Mouse (Mus musculus): ENCODE data around the gene Impg2. TPM values are rescaled to one million over a fixed set of nuclear protein-coding genes. Genes with fewer than 3 reads are reported as not detected.
A peak's percentile ranks its signal among the peaks of the same experiment; 100 is the strongest.

Impg2 gene
- 0.48 and 0.54 TPM in 2 replicates for total RNA-seq (2014; rRNA removed)
- polyA plus RNA-seq (2015; fragmentation: Nextera tagmentation; extraction: Ambion mirVana): 0.08 and 0.20 TPM in 2 replicates

GRCm38 (mm10) chr16:56204051-56204450, at the start of gene Impg2:
Impg2 (plus strand) TSS chr16:56204313.
- no peak within 1 kb of the TSS for H3K27ac ChIP-seq (ENCODE audit: low read depth, low read length)
- 37% methylated on average over 6 of the region's 6 CpGs for WGBS

DNA sequence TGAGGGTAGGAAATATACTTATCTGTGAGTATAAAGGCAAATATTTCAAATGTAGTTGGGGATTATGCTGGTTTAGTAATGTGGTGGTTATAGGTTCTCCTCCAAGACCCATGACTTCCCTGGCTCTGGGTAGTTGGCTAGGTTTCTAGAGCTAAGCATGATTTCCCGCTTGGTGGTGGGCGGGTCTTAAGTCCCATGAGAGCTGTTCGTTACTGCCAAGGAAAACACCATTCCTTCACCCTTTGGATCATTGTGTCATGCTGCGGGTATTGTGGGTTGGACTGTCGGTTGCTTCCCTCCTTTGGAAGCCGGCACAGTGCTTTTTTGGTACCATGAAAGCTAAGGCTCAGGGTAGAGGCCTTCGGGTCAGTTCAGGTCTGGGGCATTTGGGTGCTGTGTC, 40.6 kb upstream of the Impg2 start:
- Histone ChIP-seq H3K9me3 (ENCODE audit: low read length) (no peaks in the 10 kb centered on the region), H3K36me3 (ENCODE audit: insufficient read depth) (peaks cover 24% of the 10 kb centered on the region), H3K4me1 (ENCODE audit: insufficient read depth) (no peaks in the 10 kb centered on the region), H3K4me2 (ENCODE audit: low read depth) (no peak overlapping the region), H3K9ac (no peak overlapping the region), H3K27ac (ENCODE audit: low read depth, low read length) (no peak overlapping the region), H3K4me3 (ENCODE audit: low read depth, low read length) (no peak overlapping the region), H3K27me3 (ENCODE audit: insufficient read depth, low read length) (no peaks in the 10 kb centered on the region)
- DNase-seq: no peak
- TF ChIP-seq CTCF (IDR thresholded peaks at IDR 0.05; ENCODE audit: low read depth): no peak
- no peak for ATAC-seq
- 90% methylated on average over 7 of the region's 7 CpGs for WGBS

More at GRCm38 (mm10) chr16:56204051-56204450, at the start of gene Impg2:
- Histone ChIP-seq H3K9ac (no peak within 1 kb of the TSS), H3K9me3 (ENCODE audit: low read length) (no peaks in the 10 kb centered on the region), H3K4me3 (ENCODE audit: low read depth, low read length) (no peak within 1 kb of the TSS), H3K4me2 (ENCODE audit: low read depth) (no peak within 1 kb of the TSS), H3K36me3 (ENCODE audit: insufficient read depth) (no peaks in the 10 kb centered on the region), H3K27me3 (ENCODE audit: insufficient read depth, low read length) (no peaks in the 10 kb centered on the region), H3K4me1 (ENCODE audit: insufficient read depth) (no peaks in the 10 kb centered on the region)
- no peak for TF ChIP-seq CTCF (IDR thresholded peaks at IDR 0.05; ENCODE audit: low read depth)
- ATAC-seq: no peak
- no peak for DNase-seq

- Histone ChIP-seq H3K4me2 (ENCODE audit: low read depth) (no peak overlapping the region), H3K9me3 (ENCODE audit: low read length) (no peaks in the 10 kb centered on the region), H3K4me3 (ENCODE audit: low read depth, low read length) (no peak overlapping the region), H3K9ac (no peak overlapping the region), H3K27ac (ENCODE audit: low read depth, low read length) (no peak overlapping the region), H3K27me3 (ENCODE audit: insufficient read depth, low read length) (no peaks in the 10 kb centered on the region), H3K36me3 (ENCODE audit: insufficient read depth) (peaks cover 28% of the 10 kb centered on the region), H3K4me1 (ENCODE audit: insufficient read depth) (no peaks in the 10 kb centered on the region)
- ATAC-seq (peak; percentile 63; the same call in 1 of the 2 replicates), DNase-seq (no peak)
- no peak for TF ChIP-seq CTCF (IDR thresholded peaks at IDR 0.05; ENCODE audit: low read depth)
Measured at GRCm38 (mm10) chr16:56170247-56170646, 33.9 kb upstream of the Impg2 start.

GRCm38 (mm10) chr16:56175867-56176581, 28.1 kb upstream of the Impg2 start:
- no peaks in the 10 kb centered on the region for H3K9me3 ChIP-seq (ENCODE audit: low read length)
- peaks cover 16% of the 10 kb centered on the region for H3K36me3 ChIP-seq (ENCODE audit: insufficient read depth)
- no peak overlapping the region for H3K27ac ChIP-seq (ENCODE audit: low read depth, low read length)
- no peaks in the 10 kb centered on the region for H3K4me1 ChIP-seq (ENCODE audit: insufficient read depth)
- no peak overlapping the region for H3K4me3 ChIP-seq (ENCODE audit: low read depth, low read length)
- H3K9ac ChIP-seq: no peak overlapping the region
- H3K27me3 ChIP-seq (ENCODE audit: insufficient read depth, low read length): no peaks in the 10 kb centered on the region
- TF ChIP-seq CTCF (IDR thresholded peaks at IDR 0.05; ENCODE audit: low read depth): peak; percentile 49; the same call in 1 of the 2 replicates
- 64% methylated on average over 8 of the region's 8 CpGs for WGBS
- no peak overlapping the region for H3K4me2 ChIP-seq (ENCODE audit: low read depth)
- ATAC-seq: peak; percentile 45
- peak; percentile 16 for DNase-seq

DNA sequence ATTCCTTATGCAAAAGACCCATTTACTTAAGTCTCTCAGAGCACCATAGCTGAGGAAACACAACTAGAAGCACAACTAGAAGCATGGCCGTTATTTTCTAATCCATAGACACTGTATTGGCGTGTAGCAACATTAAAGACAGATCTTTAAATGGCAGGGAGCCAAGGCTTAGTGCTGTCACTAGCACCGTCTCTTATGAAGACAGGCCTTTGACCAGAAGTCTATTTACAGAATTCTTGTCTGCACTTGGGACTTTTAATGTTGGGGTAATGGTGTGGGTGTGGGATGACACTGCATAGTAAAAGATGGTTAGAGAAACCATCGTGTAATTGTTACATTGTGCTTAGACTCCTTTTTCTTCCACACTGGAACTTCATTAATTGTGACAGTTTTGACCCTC, 17.2 kb upstream of the Impg2 start:
- H3K9me3 ChIP-seq (ENCODE audit: low read length): no peaks in the 10 kb centered on the region
- H3K4me3 ChIP-seq (ENCODE audit: low read depth, low read length): no peak overlapping the region
- TF ChIP-seq CTCF (IDR thresholded peaks at IDR 0.05; ENCODE audit: low read depth): no peak
- H3K27me3 ChIP-seq (ENCODE audit: insufficient read depth, low read length): no peaks in the 10 kb centered on the region
- 74% methylated on average over 4 of the region's 4 CpGs for WGBS
- no peak overlapping the region for H3K9ac ChIP-seq
- DNase-seq: no peak
- no peak for ATAC-seq
- H3K4me1 ChIP-seq (ENCODE audit: insufficient read depth): no peaks in the 10 kb centered on the region
- no peak overlapping the region for H3K27ac ChIP-seq (ENCODE audit: low read depth, low read length)
- peaks cover 56% of the 10 kb centered on the region for H3K36me3 ChIP-seq (ENCODE audit: insufficient read depth)
- no peak overlapping the region for H3K4me2 ChIP-seq (ENCODE audit: low read depth)

DNA sequence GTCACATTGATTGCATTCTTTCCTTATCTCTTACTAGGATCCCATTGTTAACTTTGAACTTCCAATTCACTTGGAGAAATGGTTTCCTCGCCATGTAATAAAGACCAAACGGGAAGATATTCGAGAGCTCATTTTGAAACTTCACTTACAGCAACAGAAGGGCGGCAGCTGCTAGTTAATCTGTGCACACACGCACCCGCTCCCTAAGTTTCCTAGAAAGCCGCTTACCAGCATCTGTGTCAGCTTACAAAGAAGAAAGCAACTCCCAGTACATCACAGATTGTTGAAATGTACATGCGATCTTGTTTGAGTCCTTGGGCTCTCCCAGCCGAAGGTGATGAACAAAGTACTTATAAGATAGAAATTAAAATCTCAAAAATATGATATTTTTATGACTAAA, 15.9 kb upstream of the Impg2 start:
- Histone ChIP-seq H3K27ac (ENCODE audit: low read depth, low read length) (no peak overlapping the region), H3K36me3 (ENCODE audit: insufficient read depth) (peaks cover 42% of the 10 kb centered on the region), H3K4me3 (ENCODE audit: low read depth, low read length) (no peak overlapping the region), H3K27me3 (ENCODE audit: insufficient read depth, low read length) (no peaks in the 10 kb centered on the region), H3K4me2 (ENCODE audit: low read depth) (no peak overlapping the region), H3K9ac (no peak overlapping the region), H3K9me3 (ENCODE audit: low read length) (no peaks in the 10 kb centered on the region), H3K4me1 (ENCODE audit: insufficient read depth) (no peaks in the 10 kb centered on the region)
- WGBS: 65% methylated on average over 9 of the region's 9 CpGs
- ATAC-seq: peak; percentile 86
- DNase-seq: peak; percentile 74
- TF ChIP-seq CTCF (IDR thresholded peaks at IDR 0.05; ENCODE audit: low read depth): no peak

DNA sequence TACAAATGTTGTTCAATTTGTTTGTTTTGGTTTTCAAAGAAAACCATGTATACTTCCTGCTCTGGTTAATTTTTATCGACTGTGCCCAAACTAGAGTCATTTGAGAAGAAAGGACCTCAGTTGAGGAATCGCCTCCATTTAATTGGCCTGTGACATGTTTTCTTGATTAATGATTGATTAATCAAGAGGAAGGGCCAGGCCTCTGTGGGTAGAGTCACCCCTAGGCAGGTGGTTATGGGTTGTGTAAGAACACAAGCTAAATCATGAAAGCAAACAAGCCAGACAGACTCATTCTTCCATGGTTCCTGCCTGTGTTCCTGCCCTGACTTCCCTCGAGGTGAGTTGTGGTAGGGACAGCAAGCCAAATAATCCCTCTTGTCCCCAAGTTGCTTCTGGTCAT, 8.6 kb downstream of the Impg2 start:
- Histone ChIP-seq H3K27me3 (ENCODE audit: insufficient read depth, low read length) (no peaks in the 10 kb centered on the region), H3K27ac (ENCODE audit: low read depth, low read length) (no peak overlapping the region), H3K9me3 (ENCODE audit: low read length) (no peaks in the 10 kb centered on the region), H3K9ac (no peak overlapping the region), H3K36me3 (ENCODE audit: insufficient read depth) (no peaks in the 10 kb centered on the region), H3K4me2 (ENCODE audit: low read depth) (no peak overlapping the region), H3K4me1 (ENCODE audit: insufficient read depth) (no peaks in the 10 kb centered on the region), H3K4me3 (ENCODE audit: low read depth, low read length) (no peak overlapping the region)
- no peak for ATAC-seq
- DNase-seq: no peak
- TF ChIP-seq CTCF (IDR thresholded peaks at IDR 0.05; ENCODE audit: low read depth): no peak
- 82% methylated on average over 3 of the region's 3 CpGs for WGBS
